Mouse (Mus musculus) midbrain, embryonic 11.5 days (tissue): Measurements from ENCODE around the gene Mindy2. TPM values are rescaled to one million over a fixed set of nuclear protein-coding genes. Genes with fewer than 3 reads are reported as not detected.

ENCODE experiments used
- ATAC-seq: fragments of 200-750 bp; cut with Nextera tagmentation; 2 replicates; pipeline ENCODE4 v1.8.0; 2017; ENCODE audit warnings: moderate TSS enrichment, moderate library complexity; ENCODE audit not compliant: low FRiP score
- DNase-seq: peaks from one replicate; pipeline ENCODE4 v3.0.0; 2015; ENCODE audit warnings: low spot score; ENCODE audit errors: missing footprints
- H3K27ac ChIP-seq: fragments of 300-500 bp; sonication (generic); 2 replicates; pipeline ENCODE4 v1.5.1; 2014; ENCODE audit warnings: low read depth, low read length
- H3K27me3 ChIP-seq: fragments of 300-500 bp; sonication (generic); 2 replicates; pipeline ENCODE4 v1.6.1; 2014; ENCODE audit warnings: mild to moderate bottlenecking, low read length, moderate library complexity, mixed read lengths; ENCODE audit not compliant: control insufficient read depth, insufficient read depth
- H3K36me3 ChIP-seq: fragments of 300-500 bp; sonication (generic); 2 replicates; pipeline ENCODE4 v1.6.1; 2014; ENCODE audit warnings: mild to moderate bottlenecking, low read length, moderate library complexity, mixed read lengths; ENCODE audit not compliant: control insufficient read depth, insufficient read depth
- H3K4me1 ChIP-seq: fragments of 300-500 bp; sonication (generic); 2 replicates; pipeline ENCODE4 v1.6.1; 2014; ENCODE audit warnings: low read length; ENCODE audit not compliant: control insufficient read depth, insufficient read depth
- H3K4me2 ChIP-seq: fragments of 300-500 bp; sonication (generic); 2 replicates; pipeline ENCODE4 v1.6.1; 2014; ENCODE audit warnings: mild to moderate bottlenecking, moderate library complexity
- H3K4me3 ChIP-seq: fragments of 300-500 bp; sonication (generic); 2 replicates; pipeline ENCODE4 v1.5.1; 2014; ENCODE audit warnings: low read depth, low read length
- H3K9ac ChIP-seq: fragments of 300-500 bp; sonication (generic); 2 replicates; pipeline ENCODE4 v1.6.1; 2014; ENCODE audit warnings: low read length
- H3K9me3 ChIP-seq: fragments of 300-500 bp; sonication (generic); 2 replicates; pipeline ENCODE4 v1.6.1; 2016; ENCODE audit warnings: low read length; ENCODE audit not compliant: control insufficient read depth
- WGBS: fragments of 180-500 bp; shearing (Covaris S2); extraction: QIAGEN DNeasy Blood & Tissue Kit; methylation state at CpG from one replicate; pipeline ENCODE4 v1.1.7; 2014; 5-methylcytosine and 5-hydroxymethylcytosine counted together
- polyA plus RNA-seq: library from polyadenylated mRNA; unstranded; fragments of >200 nt; fragmentation: Nextera tagmentation; extraction: Ambion mirVana; gene quantifications from 2 replicates; pipeline ENCODE4 v1.2.1, GENCODE M21; 2014

Gene Mindy2
- polyA plus RNA-seq = 12.1 and 12.4 TPM in 2 replicates

- whole genome bisulfite sequencing = 2% methylated on average over 64 of the region's 67 CpGs
- no peaks in the 10 kb centered on the region for H3K36me3 ChIP-seq
- H3K9ac ChIP-seq = peak within 1 kb of the TSS; percentile 81
- no peaks in the 10 kb centered on the region for H3K27me3 ChIP-seq
- DNase-seq (peak; percentile 100), ATAC-seq (peak; percentile 97)
- no peaks in the 10 kb centered on the region for H3K9me3 ChIP-seq
- peaks cover 10% of the 10 kb centered on the region; the same call in 1 of the 2 replicates for H3K4me1 ChIP-seq
- H3K27ac ChIP-seq = peak within 1 kb of the TSS; percentile 87
- H3K4me3 ChIP-seq = peak within 1 kb of the TSS; percentile 82
- H3K4me2 ChIP-seq = peak within 1 kb of the TSS; percentile 89
These were observed at the start of gene Mindy2 for GRCm38 (mm10) chr9:70657013-70657967. Gene Mindy2, minus strand, starts transcription at chr9:70657174.

- DNase-seq (no peak), ATAC-seq (no peak)
- H3K27ac ChIP-seq = no peak overlapping the region
- H3K4me1 ChIP-seq = no peaks in the 10 kb centered on the region
- H3K36me3 ChIP-seq = no peaks in the 10 kb centered on the region
- no peak overlapping the region for H3K4me3 ChIP-seq
- no peaks in the 10 kb centered on the region for H3K27me3 ChIP-seq
- 97% methylated on average over 1 of the region's 1 CpGs for WGBS
- no peaks in the 10 kb centered on the region for H3K9me3 ChIP-seq
- no peak overlapping the region for H3K9ac ChIP-seq
- no peak overlapping the region for H3K4me2 ChIP-seq
These were observed 49.5 kb upstream of the Mindy2 start for GRCm38 (mm10) chr9:70706444-70706843.

GRCm38 (mm10) chr9:70703597-70704203, 46.7 kb upstream of the Mindy2 start:
- Histone ChIP-seq H3K27ac (no peak overlapping the region), H3K27me3 (no peaks in the 10 kb centered on the region), H3K9me3 (no peaks in the 10 kb centered on the region), H3K4me3 (no peak overlapping the region), H3K4me2 (no peak overlapping the region), H3K36me3 (no peaks in the 10 kb centered on the region), H3K9ac (no peak overlapping the region), H3K4me1 (no peaks in the 10 kb centered on the region)
- ATAC-seq = no peak
- 95% methylated on average over 5 of the region's 5 CpGs for WGBS
- DNase-seq = no peak

GRCm38 (mm10) chr9:70698090-70698489, 41.1 kb upstream of the Mindy2 start:
- H3K4me3 ChIP-seq = no peak overlapping the region
- H3K27ac ChIP-seq = no peak overlapping the region
- H3K36me3 ChIP-seq = no peaks in the 10 kb centered on the region
- no peak overlapping the region for H3K4me2 ChIP-seq
- no peak for ATAC-seq
- no peaks in the 10 kb centered on the region for H3K4me1 ChIP-seq
- no peak overlapping the region for H3K9ac ChIP-seq
- H3K9me3 ChIP-seq = no peaks in the 10 kb centered on the region
- 82% methylated on average over 1 of the region's 1 CpGs for WGBS
- H3K27me3 ChIP-seq = no peaks in the 10 kb centered on the region
- DNase-seq = no peak

GRCm38 (mm10) chr9:70695723-70696122, 38.7 kb upstream of the Mindy2 start:
- no peaks in the 10 kb centered on the region for H3K36me3 ChIP-seq
- WGBS = 92% methylated on average over 2 of the region's 2 CpGs
- no peak for ATAC-seq

GRCm38 (mm10) chr9:70691772-70692693, 35.1 kb upstream of the Mindy2 start:
- 87% methylated on average over 2 of the region's 2 CpGs for WGBS
- Histone ChIP-seq H3K4me1 (no peaks in the 10 kb centered on the region), H3K4me3 (no peak overlapping the region), H3K9ac (no peak overlapping the region), H3K27ac (no peak overlapping the region), H3K36me3 (no peaks in the 10 kb centered on the region), H3K27me3 (no peaks in the 10 kb centered on the region), H3K4me2 (no peak overlapping the region), H3K9me3 (no peaks in the 10 kb centered on the region)
- DNase-seq (no peak), ATAC-seq (no peak)

More at GRCm38 (mm10) chr9:70695723-70696122, 38.7 kb upstream of the Mindy2 start:
- Histone ChIP-seq H3K9me3 (no peaks in the 10 kb centered on the region), H3K4me2 (no peak overlapping the region), H3K9ac (no peak overlapping the region), H3K4me3 (no peak overlapping the region), H3K4me1 (no peaks in the 10 kb centered on the region), H3K27me3 (no peaks in the 10 kb centered on the region), H3K27ac (no peak overlapping the region)
- DNase-seq = no peak

GRCm38 (mm10) chr9:70690579-70690978, 33.6 kb upstream of the Mindy2 start:
- H3K4me2 ChIP-seq = no peak overlapping the region
- DNase-seq (no peak), ATAC-seq (no peak)
- no peaks in the 10 kb centered on the region for H3K27me3 ChIP-seq
- H3K9me3 ChIP-seq = no peaks in the 10 kb centered on the region
- H3K4me3 ChIP-seq = no peak overlapping the region
- no peak overlapping the region for H3K27ac ChIP-seq
- H3K4me1 ChIP-seq = no peaks in the 10 kb centered on the region
- no peak overlapping the region for H3K9ac ChIP-seq
- H3K36me3 ChIP-seq = no peaks in the 10 kb centered on the region

GRCm38 (mm10) chr9:70689926-70690325, 33.0 kb upstream of the Mindy2 start:
- H3K9ac ChIP-seq = no peak overlapping the region

More at GRCm38 (mm10) chr9:70689926-70690325, 33.0 kb upstream of the Mindy2 start:
- Histone ChIP-seq H3K27ac (no peak overlapping the region), H3K4me3 (no peak overlapping the region), H3K9me3 (no peaks in the 10 kb centered on the region), H3K4me1 (no peaks in the 10 kb centered on the region), H3K27me3 (no peaks in the 10 kb centered on the region), H3K4me2 (no peak overlapping the region), H3K36me3 (no peaks in the 10 kb centered on the region)
- ATAC-seq (no peak), DNase-seq (no peak)
- WGBS = 81% methylated on average over 3 of the region's 3 CpGs
